Mouse (Mus musculus): ENCODE results near the gene Rgs3.

Rgs3 gene
- long read RNA-seq, experiment 1, partial matches to known transcripts: 5 of 8 reads
- long read RNA-seq, experiment 1, other reads (novel, unspliced or antisense): 0 of 8 reads
- long read RNA-seq, experiment 2, partial matches to known transcripts: 3 of 13 reads
- long read RNA-seq, experiment 2, other reads (novel, unspliced or antisense): 7 of 13 reads

- intact Hi-C loops (cut with DNase I): loop anchor here (2.0 to 5.0 kb wide), 2 partner anchors 77 to 203 kb away; no protein-coding TSS in a partner anchor
Measured at GRCm38 (mm10) chr4:62559797-62560329, at the start of gene Rgs3. Gene Rgs3 (plus strand): TSS chr4:62559847.

GRCm38 (mm10) chr4:62509946-62510345 is 49.7 kb upstream of the Rgs3 start:
- intact Hi-C loops (cut with DNase I): no loop called here

DNA sequence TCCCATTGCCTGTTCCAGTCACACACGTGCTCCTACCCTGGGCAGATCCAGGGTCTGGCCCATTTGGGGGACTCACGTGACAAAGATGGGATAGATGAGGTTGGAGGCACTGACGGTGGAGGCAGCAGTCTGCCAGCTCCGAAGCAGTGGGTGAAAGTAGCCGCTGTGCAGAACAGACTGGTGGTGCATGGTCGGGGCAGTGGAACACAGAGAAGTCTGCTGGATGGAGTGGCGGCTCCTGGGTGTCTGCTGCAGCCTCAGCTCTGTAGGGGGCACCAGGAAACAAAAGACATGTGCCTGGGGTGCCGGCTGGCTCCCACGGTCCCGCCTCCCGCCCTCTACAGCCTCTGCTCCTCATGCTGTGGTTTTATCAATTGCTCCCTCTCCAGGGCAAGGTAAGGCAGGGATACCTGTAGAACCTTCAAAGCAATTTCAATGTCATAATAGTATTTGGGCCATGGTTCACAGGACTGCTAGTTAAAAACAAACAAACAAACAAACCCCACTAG is 45.6 kb upstream of the Rgs3 start:
- intact Hi-C loops (cut with DNase I): no loop called here

- intact Hi-C loops (cut with DNase I): no loop called here
Measured at GRCm38 (mm10) chr4:62514995-62515394, 44.7 kb upstream of the Rgs3 start.

- intact Hi-C loops (cut with DNase I): no loop called here
Measured at GRCm38 (mm10) chr4:62515490-62515889, 44.2 kb upstream of the Rgs3 start.

- intact Hi-C loops (cut with DNase I): no loop called here
Measured at GRCm38 (mm10) chr4:62516079-62516478, 43.6 kb upstream of the Rgs3 start.

- intact Hi-C loops (cut with DNase I): no loop called here
Measured at GRCm38 (mm10) chr4:62516579-62516978, 43.1 kb upstream of the Rgs3 start.

GRCm38 (mm10) chr4:62517046-62517445 is 42.6 kb upstream of the Rgs3 start:
- intact Hi-C loops (cut with DNase I): no loop called here

GRCm38 (mm10) chr4:62517538-62518415 is 41.9 kb upstream of the Rgs3 start:
- intact Hi-C loops (cut with DNase I): no loop called here

DNA sequence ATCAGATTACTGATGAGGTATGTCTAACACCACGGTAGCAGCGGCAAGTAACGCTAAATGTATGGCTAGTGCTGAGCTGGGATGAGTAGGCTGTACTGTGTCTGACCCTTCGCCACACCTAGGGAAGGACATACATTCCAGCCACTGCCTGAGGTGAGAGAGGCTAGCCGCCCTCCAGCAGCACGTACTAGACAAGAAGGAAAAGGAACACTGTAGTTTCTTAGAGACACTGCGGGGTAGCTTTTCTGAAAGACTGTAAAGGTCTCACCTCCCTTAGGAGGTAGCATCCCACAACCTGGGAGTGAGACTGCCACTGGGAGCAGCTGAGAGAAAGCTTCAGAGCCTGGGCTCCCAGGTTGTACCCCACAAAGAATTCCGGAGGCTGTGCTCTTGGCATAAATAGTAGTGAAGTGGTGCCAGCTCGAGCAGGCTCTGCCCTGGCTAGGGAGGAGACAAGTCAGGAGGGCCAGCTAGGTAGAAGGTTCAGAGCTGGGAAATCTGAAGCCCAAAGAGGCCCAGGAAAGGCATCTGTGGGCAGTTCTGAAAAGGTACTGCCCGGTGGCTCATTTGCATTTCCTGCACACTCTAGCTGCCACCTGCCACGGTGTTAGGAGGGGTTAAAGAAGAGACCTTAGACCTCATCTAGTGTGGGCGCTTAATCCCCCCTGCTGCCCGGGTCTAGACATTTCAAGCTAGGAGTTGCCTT is 41.1 kb upstream of the Rgs3 start:
- intact Hi-C loops (cut with DNase I): no loop called here

DNA sequence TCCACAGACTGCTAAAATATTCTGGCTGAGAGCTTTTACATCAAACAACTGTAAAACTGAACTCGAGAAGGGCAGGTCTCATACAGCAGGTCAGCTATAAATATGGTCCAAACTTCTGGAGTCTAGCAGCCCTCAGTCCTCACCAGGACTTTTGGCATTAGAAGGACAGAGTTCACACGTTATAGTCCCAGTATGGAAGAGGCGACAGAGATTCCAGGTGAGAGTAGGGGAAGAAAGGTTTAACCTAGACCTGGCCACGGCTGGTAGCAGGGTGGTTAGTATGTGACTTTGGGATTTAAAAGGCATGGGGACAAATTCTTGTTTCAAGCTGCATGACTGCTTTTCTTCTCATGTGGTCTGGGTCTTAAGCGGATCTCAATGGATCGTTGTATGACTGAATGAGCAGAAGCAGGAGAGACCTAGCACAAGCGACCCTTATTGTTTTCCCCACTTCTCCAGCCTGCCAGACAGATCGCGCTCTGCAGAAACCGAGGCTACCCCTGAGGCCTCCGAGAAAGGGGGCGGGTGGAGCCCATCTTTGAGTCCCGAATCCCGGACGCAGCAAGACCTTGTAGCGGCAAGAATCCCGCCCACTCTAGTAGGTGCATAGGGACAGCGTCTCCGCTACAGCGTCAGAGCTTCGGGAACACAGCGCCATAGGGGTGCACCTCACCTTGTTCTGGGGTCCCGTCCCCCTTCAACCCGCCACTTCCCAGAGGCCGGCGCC is 40.4 kb upstream of the Rgs3 start:
- intact Hi-C loops (cut with DNase I): no loop called here

DNA sequence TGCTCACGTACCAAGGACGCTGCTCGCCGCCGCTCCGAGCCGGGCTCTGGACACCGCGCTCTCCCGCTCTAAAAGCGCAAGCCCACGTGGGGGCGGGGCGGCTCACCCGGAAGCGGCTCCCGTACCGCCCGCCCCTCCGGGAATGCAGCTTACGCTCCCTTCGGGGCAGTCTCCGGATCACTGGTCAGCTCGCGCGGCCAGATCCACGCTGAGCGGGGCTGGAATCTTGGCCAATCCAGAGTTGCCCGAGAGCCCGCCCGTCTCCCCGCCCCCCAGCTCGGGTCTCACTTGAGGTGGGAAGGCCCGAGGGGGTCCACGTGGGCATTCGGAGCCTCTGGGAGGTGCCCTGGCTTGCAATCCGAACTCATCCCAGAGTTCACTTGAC is 39.8 kb upstream of the Rgs3 start, which contains the start of gene Alad:
Alad (minus strand) TSS at position 70 of the 385 bp plus-strand sequence.
- intact Hi-C loops (cut with DNase I): loop anchor here (5.0 kb wide), 1 partner anchor 108 kb away; no protein-coding TSS in a partner anchor

DNA sequence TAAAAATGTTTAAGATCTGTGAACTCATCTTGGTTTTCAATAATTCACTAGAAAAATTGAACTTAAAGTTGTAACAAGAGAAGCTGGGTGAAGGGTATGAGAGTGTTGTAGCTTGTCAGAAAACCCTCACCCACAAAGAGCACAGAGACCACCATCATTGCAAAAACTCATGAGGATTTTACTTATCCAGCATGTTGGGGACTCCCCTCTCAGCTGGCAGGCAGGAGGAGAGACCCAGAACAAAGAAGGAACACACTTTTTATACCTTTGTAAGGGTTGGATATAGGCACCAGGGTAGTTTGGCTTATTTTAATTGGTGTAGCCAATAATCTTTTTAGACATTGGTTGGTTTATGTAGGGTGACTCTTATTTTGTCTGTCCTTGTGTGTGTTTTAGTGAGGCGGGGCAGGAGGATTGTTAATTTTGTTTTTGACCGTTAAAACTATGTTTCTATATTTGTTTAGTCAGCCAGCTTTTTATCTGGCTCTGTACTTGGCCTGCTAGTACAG is 38.7 kb upstream of the Rgs3 start:
- intact Hi-C loops (cut with DNase I): loop anchor here (5.0 kb wide), 1 partner anchor 109 kb away; no protein-coding TSS in a partner anchor

- intact Hi-C loops (cut with DNase I): loop anchor here (5.0 kb wide), 1 partner anchor 113 kb away; no protein-coding TSS in a partner anchor
Measured at GRCm38 (mm10) chr4:62524651-62525488, 34.8 kb upstream of the Rgs3 start, which contains the start of the genes Pole3 and 4933430I17Rik. Gene Pole3 (minus strand): TSS chr4:62525068. Gene 4933430I17Rik (plus strand): TSS chr4:62525369.

DNA sequence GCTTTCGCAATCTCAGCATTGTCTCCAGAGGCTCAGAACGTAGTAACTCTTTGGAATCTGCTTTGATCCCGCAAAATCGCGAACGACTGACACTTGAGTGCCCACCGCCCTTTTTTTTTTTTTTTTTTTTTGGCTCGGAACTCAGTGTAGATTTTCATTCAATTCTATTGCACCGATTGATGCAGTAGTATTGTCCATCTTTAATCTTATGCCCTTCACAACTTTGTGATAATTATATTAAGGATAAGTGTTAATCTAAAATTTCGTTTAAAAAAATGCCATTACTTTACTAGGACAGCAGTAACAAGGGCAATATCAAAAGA is 34.2 kb upstream of the Rgs3 start:
- intact Hi-C loops (cut with DNase I): no loop called here

DNA sequence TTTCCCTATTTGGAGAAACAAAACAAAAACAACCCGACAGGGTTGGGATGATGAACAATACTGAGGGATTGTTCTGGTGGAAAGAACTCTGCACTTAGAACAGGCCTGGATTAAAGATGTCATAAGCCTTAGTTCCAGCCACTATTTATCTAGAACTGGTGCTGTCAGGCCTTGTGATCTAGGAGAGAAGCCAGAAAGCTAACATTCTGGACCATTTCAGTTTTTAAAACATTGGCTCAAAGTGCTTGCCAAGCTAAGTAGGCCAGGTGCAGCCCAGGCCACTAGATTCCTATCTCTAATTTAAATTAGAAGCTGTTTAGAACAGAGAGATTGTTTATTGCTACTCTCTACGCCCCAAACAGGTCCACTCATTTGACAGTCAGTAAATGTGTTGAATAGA is 33.4 kb upstream of the Rgs3 start:
- intact Hi-C loops (cut with DNase I): no loop called here

- intact Hi-C loops (cut with DNase I): no loop called here
Measured at GRCm38 (mm10) chr4:62527655-62528054, 32.0 kb upstream of the Rgs3 start.

DNA sequence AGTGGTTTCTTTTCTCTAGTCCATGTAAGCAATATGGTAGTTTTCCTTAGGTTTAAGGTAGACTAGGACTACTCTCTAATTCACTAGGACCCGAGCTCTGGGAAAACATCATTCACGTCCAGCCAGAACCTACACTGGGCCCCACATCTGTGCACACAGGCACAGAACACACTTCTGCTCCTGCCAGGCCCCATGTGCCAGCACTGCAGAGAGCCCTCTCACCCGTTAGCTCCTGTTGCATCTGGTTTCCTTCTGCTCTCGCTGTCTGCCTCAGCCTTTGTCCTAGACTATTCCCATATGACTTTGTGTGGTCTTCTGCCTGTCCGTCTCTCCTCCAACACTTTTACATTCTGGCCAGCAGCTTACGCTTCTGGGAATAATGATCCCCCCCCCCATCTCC is 25.9 kb upstream of the Rgs3 start:
- intact Hi-C loops (cut with DNase I): no loop called here

- intact Hi-C loops (cut with DNase I): no loop called here
Measured at GRCm38 (mm10) chr4:62541802-62542201, 17.8 kb upstream of the Rgs3 start.

DNA sequence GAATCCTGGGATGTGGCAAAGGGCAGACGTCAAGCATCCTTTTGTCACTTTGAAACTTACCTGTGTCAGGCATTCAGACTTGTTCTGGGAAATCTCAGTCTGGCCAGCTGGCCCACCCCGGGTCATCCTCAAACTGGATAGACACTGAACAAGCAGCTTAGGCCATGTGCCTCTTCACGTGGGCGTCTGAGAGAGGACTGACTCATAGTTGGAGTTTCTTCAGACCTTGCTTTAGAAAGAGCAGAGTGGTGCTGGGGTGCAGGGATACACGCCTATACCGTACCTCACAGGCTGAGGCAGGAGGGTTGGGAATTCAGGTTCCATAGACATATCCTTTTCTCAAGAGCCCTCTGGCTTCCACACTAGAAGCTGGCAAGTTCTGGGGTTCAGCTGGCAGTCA is 15.9 kb upstream of the Rgs3 start:
- intact Hi-C loops (cut with DNase I): no loop called here
